Mouse (Mus musculus) ovary, postnatal 36 days (tissue): ENCODE measurements around the gene Ctu2.
A peak's percentile ranks its signal among the peaks of the same experiment; 100 is the strongest.

Source experiments
- DNase-seq: peaks from one replicate; pipeline ENCODE4 v3.0.0; 2022; ENCODE audit warnings: low spot score, mixed read lengths

Gene Ctu2

DNA sequence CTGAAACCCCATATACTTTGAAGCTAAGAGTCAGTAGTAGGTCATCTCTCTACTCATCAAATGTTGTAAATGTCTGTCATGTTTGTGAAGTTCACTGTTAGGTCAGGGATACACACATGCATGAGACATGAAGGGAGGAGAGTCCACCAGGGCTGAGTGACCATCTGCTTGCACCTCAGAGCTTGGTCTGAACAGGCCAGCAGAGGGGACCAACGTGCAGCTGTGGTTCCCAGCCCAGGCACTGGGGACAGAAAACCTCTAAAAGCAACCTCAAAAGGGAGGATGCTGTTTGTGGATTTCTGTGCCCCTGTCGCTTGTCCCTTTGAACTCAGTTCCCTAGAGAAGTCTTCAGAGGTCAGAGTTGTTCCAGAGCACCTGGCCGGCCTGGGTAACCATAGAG, 30.7 kb upstream of the Ctu2 start:
- DNase-seq: no peak

DNA sequence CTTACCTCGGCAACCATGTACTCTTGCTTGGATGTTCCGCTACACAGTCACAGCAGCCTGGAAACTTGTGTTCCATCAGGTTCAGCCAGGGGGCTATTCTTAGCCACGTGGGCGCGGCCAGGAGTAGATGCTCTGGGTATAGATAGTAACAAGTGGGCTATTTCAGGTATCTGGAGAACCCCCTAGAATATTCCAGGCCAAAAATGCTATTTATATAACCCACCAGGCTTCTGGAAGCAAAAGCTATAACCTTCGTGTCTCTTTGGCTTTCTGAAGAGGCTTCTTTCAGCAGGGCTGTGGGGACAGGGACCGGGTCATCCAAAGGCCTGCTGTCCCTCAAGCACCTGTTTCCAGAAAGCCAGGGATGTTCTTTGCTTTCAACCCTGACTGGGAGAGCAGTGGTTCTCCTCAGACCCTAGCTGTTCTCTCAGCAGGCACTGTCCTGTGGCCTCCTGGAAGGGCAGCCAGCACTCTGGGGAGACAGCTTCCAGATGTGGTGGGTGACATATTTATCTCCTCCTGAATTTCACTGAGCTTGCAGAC, 24.7 kb upstream of the Ctu2 start:
- no peak for DNase-seq

DNA sequence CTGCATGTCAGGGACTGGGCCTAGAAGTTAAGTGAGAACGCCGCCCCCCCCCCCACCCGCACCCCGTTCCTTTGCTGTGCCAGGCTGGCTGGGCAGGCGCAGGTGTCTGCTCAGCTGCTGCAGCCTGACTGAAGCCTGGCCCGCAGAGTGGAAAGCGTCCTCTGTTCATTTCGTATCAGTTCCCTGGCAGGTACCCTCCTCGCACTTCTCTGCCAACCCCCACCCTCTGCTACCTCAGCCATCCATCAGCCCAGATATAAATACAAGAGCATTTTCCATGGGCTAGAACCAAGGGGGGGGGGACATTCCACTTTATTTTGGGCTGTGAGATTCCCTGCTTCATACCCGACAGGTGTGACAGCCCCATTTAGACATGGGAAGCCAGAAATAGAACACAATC, 23.8 kb upstream of the Ctu2 start:
- no peak for DNase-seq

DNA sequence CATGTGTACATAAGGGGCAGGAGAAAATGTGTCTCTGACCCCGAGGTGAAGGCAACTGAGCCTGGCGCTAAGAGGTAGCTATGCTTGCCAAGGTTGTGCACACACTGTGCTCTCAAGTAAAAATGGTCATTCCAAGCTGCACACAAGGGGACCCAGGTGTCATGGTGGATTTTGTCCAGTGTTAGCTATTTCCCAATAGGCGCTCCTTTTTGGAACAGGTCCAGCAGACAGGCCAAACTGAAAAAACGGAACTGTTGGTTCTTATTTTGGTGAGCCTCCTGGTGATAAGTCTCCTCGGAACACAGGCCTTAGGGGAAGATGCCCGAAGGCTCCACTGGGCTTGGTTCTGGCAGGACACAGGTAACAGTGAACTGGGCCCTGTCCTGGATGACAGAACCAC, 21.5 kb upstream of the Ctu2 start:
- DNase-seq: no peak

DNA sequence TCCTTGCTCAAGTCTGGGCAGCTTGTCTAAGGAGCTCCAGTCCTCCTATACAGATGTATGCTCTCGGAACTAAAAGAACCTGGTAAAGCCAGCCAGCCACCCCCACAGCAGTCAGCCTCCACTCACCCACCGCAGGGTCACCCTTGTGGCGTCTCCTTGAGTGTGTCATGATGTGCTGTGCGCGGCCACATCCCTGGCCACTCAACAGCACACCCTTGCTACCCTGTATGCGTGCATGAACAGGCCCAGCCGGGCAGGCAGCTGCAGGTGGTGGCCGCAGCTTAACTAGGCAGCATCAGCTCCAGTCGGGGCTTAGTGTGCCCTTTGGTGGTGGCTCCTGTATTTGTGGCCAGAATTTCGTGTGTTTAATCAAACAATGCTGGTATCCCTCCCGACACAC, 18.8 kb upstream of the Ctu2 start:
- DNase-seq: no peak

DNA sequence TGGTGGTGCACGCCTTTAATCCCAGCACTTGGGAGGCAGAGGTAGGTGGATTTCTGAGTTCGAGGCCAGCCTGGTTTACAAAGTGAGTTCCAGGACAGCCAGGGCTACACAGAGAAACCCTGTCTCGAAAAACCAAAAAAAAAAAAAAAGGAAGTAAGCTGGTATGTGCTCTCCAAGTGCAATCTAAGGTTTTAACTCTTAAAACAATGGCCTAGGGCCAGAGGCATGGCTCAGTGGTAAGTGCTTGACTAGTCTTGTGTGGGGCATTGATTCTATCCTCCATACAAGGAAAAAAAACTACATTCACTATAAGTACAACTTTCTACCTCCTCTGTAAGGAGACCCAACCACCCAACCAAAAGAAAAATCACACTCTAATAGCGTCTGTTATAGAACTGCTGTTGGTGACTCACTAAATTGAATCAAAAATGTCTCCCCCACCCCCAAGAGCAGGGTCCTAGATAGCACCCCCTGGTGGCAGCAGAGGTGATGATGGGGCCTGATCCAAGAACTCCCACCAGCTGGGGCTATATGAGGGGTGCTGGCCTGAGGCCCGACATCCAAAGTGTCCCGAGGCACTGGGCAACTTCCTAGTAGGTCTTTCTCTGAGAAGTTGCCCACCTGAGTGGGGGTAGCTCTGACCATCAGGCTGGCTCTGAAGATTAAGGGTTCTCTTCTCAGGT, 16.6 kb upstream of the Ctu2 start:
- DNase-seq: no peak

DNA sequence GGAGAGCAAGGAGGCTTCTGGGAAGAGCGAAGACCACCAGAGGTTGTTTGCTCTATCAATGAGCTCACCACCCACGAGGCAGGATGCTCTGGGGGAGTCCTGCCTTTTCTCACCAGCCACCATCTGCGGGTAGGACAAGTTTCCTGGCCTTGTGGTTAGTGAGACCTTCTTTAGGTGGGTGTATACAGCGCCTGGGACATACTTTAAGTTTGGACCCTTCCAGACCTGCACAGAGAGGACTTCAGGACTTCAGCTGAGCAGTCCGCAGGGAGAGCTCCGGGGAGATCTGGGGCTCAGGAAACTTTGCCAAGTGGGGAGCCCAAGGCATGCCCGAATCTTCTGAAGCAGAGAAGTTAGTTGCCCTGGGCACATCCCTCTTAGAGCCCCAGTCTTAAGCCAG, 16.0 kb upstream of the Ctu2 start:
- DNase-seq: no peak

DNA sequence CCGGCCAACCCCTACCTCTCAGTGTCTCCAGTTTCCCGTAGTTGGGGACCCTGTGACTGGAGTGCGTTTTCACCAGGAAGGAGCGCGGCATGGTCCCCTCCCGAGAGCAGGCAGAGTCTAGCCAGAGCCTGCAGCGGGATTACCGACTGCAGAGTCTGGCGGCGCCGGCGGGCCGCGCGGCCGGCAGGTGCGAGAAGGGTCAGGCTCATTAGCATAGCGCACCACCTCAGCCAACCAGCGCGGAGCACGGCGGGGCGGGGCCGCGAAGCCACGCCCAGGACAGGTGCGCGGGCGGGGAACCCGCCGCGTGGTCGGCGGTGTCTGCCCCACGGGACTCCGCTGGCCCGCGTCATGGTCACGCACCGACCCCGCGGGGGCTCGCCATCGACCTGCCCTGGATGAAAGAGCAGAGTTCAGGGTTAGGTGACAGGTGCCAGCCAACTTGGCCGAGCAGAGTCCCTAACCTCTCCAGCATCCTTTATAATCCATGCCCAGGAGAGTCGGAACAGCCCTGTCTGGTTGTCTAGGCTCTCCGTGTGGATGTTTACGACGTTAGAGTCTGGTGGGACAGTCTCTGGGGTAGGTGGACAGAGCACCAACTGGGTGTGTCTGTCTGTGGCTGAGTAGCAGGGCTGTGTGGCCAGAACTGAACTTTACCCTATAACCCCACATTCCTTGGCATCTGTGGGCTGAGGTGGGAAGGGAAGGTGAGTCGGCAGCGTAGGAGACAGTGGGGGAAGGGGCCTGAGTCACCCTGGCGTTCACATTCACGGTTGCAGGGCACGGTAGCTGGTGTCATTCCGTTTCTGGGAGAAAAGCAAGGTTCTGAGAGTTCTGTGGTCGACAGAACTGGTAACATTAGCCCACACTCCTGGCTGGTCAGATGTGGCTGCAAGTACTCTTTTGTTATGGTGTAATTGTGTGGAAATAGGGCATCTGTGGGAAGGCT, 15.1 kb upstream of the Ctu2 start, which contains the start of gene Snai3:
Gene Snai3 (minus strand): TSS at position 210 of the 949 bp plus-strand sequence.
- peak; percentile 64 for DNase-seq

DNA sequence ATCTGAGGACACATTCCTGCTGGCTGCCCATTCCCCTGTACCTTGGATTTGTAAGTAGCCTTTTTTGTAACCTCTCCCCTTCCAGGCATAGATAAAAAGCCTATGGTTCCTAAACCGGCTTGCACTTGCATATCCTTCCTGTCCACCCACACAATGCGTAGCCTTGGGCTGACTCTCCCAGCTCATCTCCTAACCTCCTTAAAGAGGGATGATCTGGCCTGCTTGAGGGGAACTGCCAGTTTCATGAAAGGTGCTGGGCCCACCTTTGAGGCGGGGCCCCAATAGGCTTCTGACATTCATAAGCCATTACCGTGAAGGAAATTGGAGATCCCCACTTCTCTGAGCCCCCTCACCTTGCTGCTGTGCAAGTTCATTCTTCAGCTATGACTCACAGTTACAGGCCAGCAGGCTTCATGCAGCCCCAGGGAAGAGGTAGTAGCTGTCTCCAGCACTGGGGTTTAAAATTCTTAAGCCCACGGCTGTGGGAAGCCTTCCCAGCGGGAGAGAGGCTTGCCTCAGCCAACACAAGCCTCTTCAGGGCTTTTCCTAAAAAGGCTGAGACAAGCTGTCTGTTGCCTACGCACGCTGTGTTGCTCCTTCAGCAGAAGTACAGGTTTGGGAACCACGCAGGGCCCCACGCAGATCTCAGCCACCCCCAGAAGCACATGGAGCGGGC, 14.3 kb upstream of the Ctu2 start:
- no peak for DNase-seq

DNA sequence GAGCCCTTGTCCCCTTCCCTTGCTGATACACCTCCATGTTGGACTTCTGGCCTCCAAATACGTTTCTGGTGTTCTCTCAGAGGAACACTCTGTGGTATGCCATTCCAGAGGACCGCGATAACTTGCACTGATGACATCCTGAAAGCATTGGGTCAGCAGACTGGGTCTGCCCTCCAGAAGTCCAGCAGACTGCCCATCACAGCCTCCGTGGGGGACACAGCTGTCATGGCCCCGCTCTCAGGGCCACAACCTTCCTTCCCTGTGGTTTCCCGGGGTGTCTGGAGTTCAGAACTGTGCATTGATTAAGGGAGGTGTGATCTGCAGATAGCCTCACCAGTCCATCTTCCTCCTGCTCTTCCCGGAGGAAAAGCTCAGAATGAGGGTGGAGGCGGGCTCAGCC, 13.4 kb upstream of the Ctu2 start:
- DNase-seq: no peak

DNA sequence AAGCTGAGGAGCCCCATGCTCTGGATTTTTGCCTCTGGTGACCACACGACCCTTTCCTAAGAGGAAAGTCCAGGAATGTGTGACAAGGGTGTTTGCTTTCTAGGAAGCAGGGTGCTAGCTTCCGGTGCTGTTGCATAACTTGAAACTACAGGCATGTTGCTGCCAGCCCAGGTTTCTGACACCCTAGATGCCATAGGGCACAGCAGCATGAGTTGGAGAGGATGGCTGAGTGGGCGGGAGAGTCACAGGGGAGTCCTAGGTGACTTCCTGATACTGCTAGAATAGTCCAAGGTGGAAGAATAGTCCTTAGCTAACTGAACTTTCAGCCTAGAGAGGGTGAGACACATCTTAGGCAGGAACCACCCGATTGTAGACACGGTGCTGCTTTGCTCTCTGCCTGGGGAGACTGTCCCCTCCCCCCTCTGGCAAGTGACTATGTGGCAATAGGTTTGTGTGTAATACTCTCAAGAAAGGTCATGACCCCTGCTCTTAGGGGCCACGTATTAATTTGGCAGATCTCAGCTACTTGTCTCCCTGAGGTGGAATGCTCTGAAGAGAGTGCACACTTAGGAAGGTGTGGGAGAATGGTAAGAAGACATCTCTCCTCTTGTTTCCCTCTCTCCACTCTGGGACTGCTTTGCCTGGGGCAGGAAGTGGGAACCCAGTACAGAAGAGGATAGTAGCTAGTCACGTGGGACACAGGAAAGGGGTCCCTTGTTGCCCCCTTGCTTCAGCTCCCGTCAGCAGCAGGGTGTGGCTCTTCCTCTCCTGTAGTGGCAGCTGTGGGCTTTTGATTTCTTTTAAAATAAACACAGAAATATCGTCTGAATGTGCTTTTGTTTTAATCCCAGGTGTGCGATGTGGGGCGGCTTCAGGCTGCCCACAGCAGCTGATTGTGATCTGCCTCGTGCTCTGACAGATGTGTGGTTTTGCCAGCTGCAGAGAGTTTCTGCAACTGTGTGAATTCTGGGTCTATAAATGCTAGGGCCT, 12.0 kb upstream of the Ctu2 start:
- no peak for DNase-seq

DNA sequence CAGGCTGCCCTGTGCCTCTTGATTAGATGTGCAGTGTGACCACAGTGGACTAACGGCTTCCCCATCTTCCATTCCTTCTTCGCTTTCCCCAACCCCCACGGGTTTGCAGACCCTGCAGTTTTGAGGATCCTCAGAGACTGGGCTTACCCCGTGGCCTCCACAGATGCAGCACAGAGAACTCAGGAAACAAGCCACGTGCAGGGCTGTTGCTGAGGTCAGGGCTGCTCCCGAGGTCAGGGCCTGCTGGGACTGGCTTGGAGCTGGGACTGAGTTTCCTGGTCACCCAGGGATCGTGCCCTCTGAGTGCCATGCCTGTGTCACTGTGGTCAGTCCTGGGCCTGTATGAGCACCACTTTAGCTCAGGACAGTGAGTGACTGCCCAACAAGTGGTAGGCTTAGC, 11.0 kb upstream of the Ctu2 start:
- DNase-seq: no peak

DNA sequence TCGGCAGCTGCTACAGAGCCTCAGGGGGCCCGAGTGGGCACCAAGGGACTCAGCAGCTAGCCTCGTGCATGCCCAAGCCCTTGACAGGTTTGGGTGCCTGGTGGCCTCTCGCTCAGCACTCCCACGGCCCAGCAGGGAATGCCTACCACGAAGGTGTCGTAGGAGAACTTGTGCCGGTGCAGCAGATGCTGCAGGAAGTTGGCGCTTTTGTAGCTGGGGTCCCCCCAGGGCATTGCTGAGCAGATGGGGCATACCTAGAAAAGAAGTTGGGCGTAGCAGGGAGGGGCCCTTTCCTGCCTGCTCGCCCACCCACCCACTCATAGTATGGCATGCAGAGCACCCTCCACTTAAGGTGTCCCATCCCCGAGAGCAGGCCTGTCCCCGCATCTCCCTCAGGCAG, 8.1 kb upstream of the Ctu2 start:
- no peak for DNase-seq

DNA sequence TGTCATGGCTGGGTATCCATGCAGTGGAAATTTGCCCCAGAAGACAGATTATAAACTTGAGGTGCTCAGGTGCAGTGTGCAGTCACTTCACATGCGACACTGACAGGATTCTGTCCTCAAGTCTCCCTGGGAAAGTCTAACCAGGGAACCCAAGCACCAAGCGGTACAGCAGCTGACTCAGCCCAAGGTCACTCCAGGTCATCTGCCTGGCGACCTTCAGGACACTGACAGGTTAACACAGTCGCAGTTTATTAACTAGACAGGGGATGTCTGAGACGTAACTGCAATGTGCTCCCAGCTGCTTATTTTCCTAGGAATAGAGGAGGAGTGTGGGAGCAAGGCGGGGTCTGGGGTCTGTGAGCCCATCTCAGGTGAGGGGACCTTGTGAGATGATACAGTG, 6.5 kb upstream of the Ctu2 start:
- no peak for DNase-seq

DNA sequence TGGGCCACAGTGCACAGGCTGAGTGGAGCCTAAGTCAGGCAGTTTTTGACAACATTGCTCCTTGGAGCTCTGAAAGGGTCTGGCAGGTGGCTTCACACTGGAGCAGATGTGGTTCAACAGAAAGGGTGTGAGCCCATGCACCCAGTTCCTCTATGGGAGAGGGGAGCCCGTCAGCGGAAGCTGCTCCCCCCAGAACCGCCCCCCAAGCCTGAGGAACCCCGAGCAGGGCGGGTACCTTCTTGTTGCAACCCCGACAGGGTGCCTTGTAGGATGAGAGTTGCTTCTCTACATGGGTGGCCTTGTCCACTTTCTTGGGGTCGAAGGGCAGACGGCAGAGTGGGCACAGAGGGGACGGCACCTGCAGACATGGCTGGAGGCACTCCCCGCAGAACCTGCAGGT, 6.0 kb upstream of the Ctu2 start:
- DNase-seq: no peak

DNA sequence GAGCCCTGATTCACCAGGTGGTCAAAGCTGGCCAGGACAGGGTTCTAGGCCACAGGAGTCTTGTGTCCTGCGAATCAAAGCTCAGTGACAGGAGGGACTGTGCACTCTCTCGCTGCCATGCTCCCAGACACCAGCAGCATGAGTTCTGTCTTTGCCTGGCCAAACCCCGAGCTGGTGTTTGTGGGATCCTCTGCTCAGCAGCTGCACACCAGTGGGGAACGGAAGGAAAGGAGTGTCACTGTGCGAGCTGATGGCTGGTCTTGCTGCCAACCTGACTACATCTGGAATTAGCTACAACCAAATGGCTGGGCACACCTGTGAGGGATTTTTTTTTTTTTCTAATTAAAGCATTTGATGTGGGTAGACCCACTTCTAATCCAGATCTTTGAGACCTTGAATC, 5.3 kb upstream of the Ctu2 start:
- no peak for DNase-seq

DNA sequence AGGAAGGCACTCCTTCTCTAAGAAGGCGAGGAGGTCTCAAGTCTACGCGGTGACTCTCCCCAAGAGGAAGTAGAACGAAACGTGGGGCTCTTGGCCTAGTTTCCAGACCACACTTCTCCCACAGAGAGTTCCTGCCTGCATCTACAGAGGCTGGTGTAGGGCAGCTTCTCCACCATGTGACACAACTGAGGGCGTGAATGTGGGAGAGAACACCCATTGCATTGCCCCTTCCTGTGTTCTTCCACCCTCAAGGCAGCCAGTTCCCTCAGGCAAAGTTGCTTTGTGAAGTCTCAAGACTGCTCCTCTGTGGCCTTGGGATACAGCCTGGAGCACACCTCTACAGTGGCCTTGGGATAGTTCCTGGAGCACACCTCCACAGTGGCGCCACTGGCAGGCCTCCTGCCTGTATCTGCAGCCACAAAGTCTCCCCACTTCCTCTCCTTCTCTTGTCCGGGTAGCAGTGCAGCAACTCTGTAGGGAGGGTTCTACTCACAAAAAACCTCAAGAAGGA, 2.0 kb upstream of the Ctu2 start:
- no peak for DNase-seq

DNA sequence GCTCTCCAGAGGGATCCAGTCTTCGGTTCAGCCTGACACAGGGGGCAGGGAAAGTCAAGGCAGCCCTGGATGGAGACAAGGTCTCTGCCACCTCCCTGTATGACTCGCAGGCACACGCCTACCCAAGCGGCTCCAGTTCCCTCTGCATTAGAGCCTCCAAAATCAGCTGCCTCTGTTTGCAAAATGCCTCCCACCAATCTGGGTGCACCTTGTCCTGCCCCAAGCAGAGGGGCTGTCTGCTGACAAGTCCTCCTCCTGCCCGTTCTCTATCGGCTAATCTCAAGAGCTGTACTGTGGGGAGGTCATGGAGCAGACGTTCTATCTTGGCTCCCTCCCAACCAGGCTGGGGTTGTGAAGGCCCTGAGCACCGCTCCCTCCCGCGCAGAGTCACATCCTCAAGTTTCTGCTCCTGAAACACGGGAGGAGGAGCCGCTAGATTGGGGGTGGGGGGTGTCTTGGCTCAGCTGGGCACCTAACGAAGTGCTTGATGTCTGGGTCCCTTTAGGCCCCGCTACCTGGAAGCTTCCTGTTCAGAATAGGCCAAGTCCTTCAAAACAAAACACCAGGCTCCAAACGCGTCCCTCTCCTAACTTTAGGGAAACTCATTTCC, 887 bp upstream of the Ctu2 start:
- peak; percentile 63 for DNase-seq

DNA sequence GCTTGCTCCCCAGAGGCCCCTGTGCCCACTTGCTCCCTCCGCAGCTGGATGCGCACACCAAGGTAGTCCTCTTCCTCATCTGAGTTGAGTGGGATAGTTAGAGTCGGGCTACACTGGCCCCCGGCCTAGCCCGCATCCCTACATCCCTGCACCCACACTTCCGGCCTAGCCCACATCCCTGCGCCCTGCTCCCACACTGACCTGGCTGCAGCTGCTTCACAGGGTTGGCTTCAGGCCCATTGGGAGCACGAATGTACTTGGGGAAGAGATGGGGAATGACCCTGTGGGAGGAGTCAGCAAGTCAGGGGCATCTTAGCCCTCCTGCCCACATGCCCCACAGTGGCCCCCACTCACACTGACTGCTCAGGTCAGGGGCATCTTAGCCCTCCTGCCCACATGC, 6.5 kb downstream of the Ctu2 start:
- no peak for DNase-seq

DNA sequence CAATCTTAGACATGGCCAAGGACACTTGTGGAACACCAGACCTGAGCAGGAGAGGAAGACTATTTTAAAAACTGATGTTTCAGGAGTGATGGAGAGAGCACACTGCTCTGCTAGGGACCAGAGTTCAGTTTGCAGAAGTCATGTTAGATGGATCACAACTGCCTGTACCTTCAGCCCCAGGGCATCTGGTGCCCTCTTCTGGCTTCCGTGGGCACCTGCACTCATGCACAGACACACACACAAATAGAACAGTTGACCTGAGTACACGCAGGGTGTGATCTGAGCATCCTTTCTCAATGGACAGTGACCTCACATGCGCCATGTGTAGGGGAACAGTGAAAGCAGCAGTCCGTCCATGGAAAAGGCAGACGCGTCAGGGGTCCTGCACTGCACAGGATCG, 7.9 kb downstream of the Ctu2 start:
- DNase-seq: no peak

DNA sequence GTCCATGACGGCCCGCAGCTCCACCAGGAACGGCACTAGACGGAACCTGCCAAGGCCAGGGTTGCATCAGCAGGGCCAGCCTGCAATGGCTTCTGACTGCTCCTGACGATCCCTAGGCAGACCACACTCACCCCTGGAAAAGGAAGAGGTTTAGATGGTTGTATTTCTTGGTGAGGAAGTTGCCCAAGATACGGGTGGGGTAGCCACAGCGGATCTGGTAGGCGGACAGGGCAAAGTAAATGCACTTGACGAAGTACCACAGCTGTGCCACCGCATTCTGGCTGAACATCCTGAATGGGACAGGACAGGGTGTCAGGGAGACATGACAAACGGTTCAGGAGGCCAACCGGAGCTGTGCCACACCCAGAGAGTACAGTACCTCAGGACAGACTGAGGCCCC, 8.9 kb downstream of the Ctu2 start:
- DNase-seq: no peak
